Mouse (Mus musculus): ENCODE measurements around the gene Cd200r3.

The Cd200r3 gene

GRCm38 (mm10) chr16:44988667-44989357 is 45.3 kb downstream of the Cd200r3 start:
- DNase-seq (ENCODE audit: inconsistent ontology term), result no peak

- DNase-seq (ENCODE audit: inconsistent ontology term), result no peak
Measured at GRCm38 (mm10) chr16:44993319-44994019, 50.0 kb downstream of the Cd200r3 start.

- no peak for DNase-seq (ENCODE audit: inconsistent ontology term)
Measured at GRCm38 (mm10) chr16:44994206-44994953, 50.9 kb downstream of the Cd200r3 start.

- no peak for DNase-seq (ENCODE audit: inconsistent ontology term)
Measured at GRCm38 (mm10) chr16:44995111-44995510, 51.6 kb downstream of the Cd200r3 start.

GRCm38 (mm10) chr16:44996701-44997100 is 53.2 kb downstream of the Cd200r3 start:
- no peak for DNase-seq (ENCODE audit: inconsistent ontology term)

- no peak for DNase-seq (ENCODE audit: inconsistent ontology term)
Measured at GRCm38 (mm10) chr16:44999537-44999936, 56.1 kb downstream of the Cd200r3 start.

GRCm38 (mm10) chr16:45004443-45004842 is 61.0 kb downstream of the Cd200r3 start:
- no peak for DNase-seq (ENCODE audit: inconsistent ontology term)

GRCm38 (mm10) chr16:45005280-45005679 is 61.8 kb downstream of the Cd200r3 start:
- DNase-seq (ENCODE audit: inconsistent ontology term), result no peak

GRCm38 (mm10) chr16:45006971-45007370 is 63.5 kb downstream of the Cd200r3 start:
- no peak for DNase-seq (ENCODE audit: inconsistent ontology term)

- no peak for DNase-seq (ENCODE audit: inconsistent ontology term)
Measured at GRCm38 (mm10) chr16:45007807-45008206, 64.3 kb downstream of the Cd200r3 start.

- no peak for DNase-seq (ENCODE audit: inconsistent ontology term)
Measured at GRCm38 (mm10) chr16:45009634-45010033, 66.2 kb downstream of the Cd200r3 start.

- peak; percentile 58 for DNase-seq (ENCODE audit: inconsistent ontology term)
Measured at GRCm38 (mm10) chr16:45015591-45015990, 72.1 kb downstream of the Cd200r3 start.

- DNase-seq (ENCODE audit: inconsistent ontology term), result no peak
Measured at GRCm38 (mm10) chr16:45016488-45016887, 73.0 kb downstream of the Cd200r3 start.

- DNase-seq (ENCODE audit: inconsistent ontology term), result no peak
Measured at GRCm38 (mm10) chr16:45018868-45019267, 75.4 kb downstream of the Cd200r3 start.

GRCm38 (mm10) chr16:45020055-45020454 is 76.6 kb downstream of the Cd200r3 start:
- no peak for DNase-seq (ENCODE audit: inconsistent ontology term)

- DNase-seq (ENCODE audit: inconsistent ontology term), result no peak
Measured at GRCm38 (mm10) chr16:45020669-45021309, 77.3 kb downstream of the Cd200r3 start.

GRCm38 (mm10) chr16:45021443-45021842 is 78.0 kb downstream of the Cd200r3 start:
- no peak for DNase-seq (ENCODE audit: inconsistent ontology term)

GRCm38 (mm10) chr16:45023904-45024303 is 80.4 kb downstream of the Cd200r3 start:
- DNase-seq (ENCODE audit: inconsistent ontology term), result no peak

GRCm38 (mm10) chr16:45025321-45025720 is 81.8 kb downstream of the Cd200r3 start:
- no peak for DNase-seq (ENCODE audit: inconsistent ontology term)

GRCm38 (mm10) chr16:45029080-45029479 is 85.6 kb downstream of the Cd200r3 start:
- DNase-seq (ENCODE audit: inconsistent ontology term), result no peak

- peak; percentile 16 for DNase-seq (ENCODE audit: inconsistent ontology term)
Measured at GRCm38 (mm10) chr16:45029493-45029892, 86.0 kb downstream of the Cd200r3 start.

GRCm38 (mm10) chr16:45030127-45030526 is 86.6 kb downstream of the Cd200r3 start:
- DNase-seq (ENCODE audit: inconsistent ontology term), result no peak

Measured in Muller cell, postnatal 12 days (primary cell).